Comparison of ENCODE assay signal across 27 mouse cellular contexts in genomic region chr13:95491327-95491726, GRCm38 (mm10). TPM values are rescaled to one million over a fixed set of nuclear protein-coding genes. Genes with fewer than 3 reads are reported as not detected.
DNase-seq lines count a peak whose midpoint lies in the region; ATAC-seq lines count a peak whose summit lies in the region.
"Had no signal": no experiment of that assay in that cellular context is flagged by ENCODE, and none has a peak within 500 bp of the region (broad histone marks: within the 10 kb centered on the region; RNA-seq: fewer than 3 reads in every experiment).

No protein-coding gene starts in this region.

- no peak overlapping the region for H3K4me3 ChIP-seq in kidney, embryonic 16.5 days (ENCODE audit: low read length)
- no peak overlapping the region for H3K4me3 ChIP-seq in liver, embryonic 16.5 days (ENCODE audit: low read depth, low read length)
- no peak overlapping the region for H3K4me3 ChIP-seq in liver, embryonic 12.5 days
- H3K4me3 ChIP-seq in stomach, embryonic 16.5 days (replicated peaks; ENCODE audit: low read length) = no peak overlapping the region
- no peak overlapping the region for H3K4me3 ChIP-seq in hindbrain, embryonic 13.5 days
- H3K4me3 ChIP-seq in limb, embryonic 10.5 days = no peak overlapping the region
- H3K4me3 ChIP-seq: embryonic facial prominence, embryonic 13.5 days; erythroblast, embryonic 14.5 days; forebrain, embryonic 12.5 days; heart, adult 2 months; heart, embryonic 13.5 days; neural tube, embryonic 12.5 days had no signal

- no peaks in the 10 kb centered on the region for H3K36me3 ChIP-seq in kidney, embryonic 16.5 days (ENCODE audit: insufficient read depth, low read length)
- no peaks in the 10 kb centered on the region for H3K36me3 ChIP-seq in liver, embryonic 16.5 days (ENCODE audit: control insufficient read depth, insufficient read depth)
- no peaks in the 10 kb centered on the region for H3K36me3 ChIP-seq in liver, embryonic 12.5 days
- no peaks in the 10 kb centered on the region for H3K36me3 ChIP-seq in stomach, embryonic 16.5 days (ENCODE audit: control insufficient read depth, insufficient read depth, low read length)
- no peaks in the 10 kb centered on the region for H3K36me3 ChIP-seq in hindbrain, embryonic 13.5 days
- no peaks in the 10 kb centered on the region for H3K36me3 ChIP-seq in limb, embryonic 10.5 days
- H3K36me3 ChIP-seq: embryonic facial prominence, embryonic 13.5 days; forebrain, embryonic 12.5 days; heart, embryonic 13.5 days; neural tube, embryonic 12.5 days had no signal

- peaks cover 7% of the 10 kb centered on the region for H3K4me1 ChIP-seq in kidney, embryonic 16.5 days (ENCODE audit: insufficient read depth, low read length)
- H3K4me1 ChIP-seq in liver, embryonic 16.5 days (ENCODE audit: control insufficient read depth, low read depth, low read length) = no peaks in the 10 kb centered on the region
- no peaks in the 10 kb centered on the region; the same call in 1 of the 2 replicates for H3K4me1 ChIP-seq in liver, embryonic 12.5 days
- peaks cover 11% of the 10 kb centered on the region; the same call in 1 of the 2 replicates for H3K4me1 ChIP-seq in stomach, embryonic 16.5 days (ENCODE audit: control insufficient read depth, insufficient read depth, low read length)
- H3K4me1 ChIP-seq in hindbrain, embryonic 13.5 days (replicated peaks) = no peaks in the 10 kb centered on the region
- H3K4me1 ChIP-seq in limb, embryonic 10.5 days = peaks cover 8% of the 10 kb centered on the region
- H3K4me1 ChIP-seq: forebrain, embryonic 12.5 days; neural tube, embryonic 12.5 days had no signal

- 73% methylated on average over 11 of the region's 11 CpGs for WGBS in kidney, embryonic 16.5 days
- WGBS in liver, embryonic 16.5 days (ENCODE audit: insufficient replicate concordance) = 62% methylated on average over 11 of the region's 11 CpGs
- 61% methylated on average over 11 of the region's 11 CpGs for WGBS in liver, embryonic 12.5 days (ENCODE audit: insufficient replicate concordance)
- 59% methylated on average over 11 of the region's 11 CpGs for WGBS in stomach, embryonic 16.5 days
- WGBS in hindbrain, embryonic 13.5 days = 62% methylated on average over 11 of the region's 11 CpGs
- WGBS in limb, embryonic 10.5 days = 86% methylated on average over 11 of the region's 11 CpGs

- no peaks in the 10 kb centered on the region for H3K9me3 ChIP-seq in kidney, embryonic 16.5 days (ENCODE audit: low read length)
- H3K9me3 ChIP-seq in liver, embryonic 16.5 days (replicated peaks; ENCODE audit: control insufficient read depth, low read length) = no peaks in the 10 kb centered on the region
- no peaks in the 10 kb centered on the region for H3K9me3 ChIP-seq in liver, embryonic 12.5 days (replicated peaks)
- H3K9me3 ChIP-seq in stomach, embryonic 16.5 days (replicated peaks; ENCODE audit: control insufficient read depth, low read length) = no peaks in the 10 kb centered on the region
- H3K9me3 ChIP-seq in hindbrain, embryonic 13.5 days = no peaks in the 10 kb centered on the region
- no peaks in the 10 kb centered on the region for H3K9me3 ChIP-seq in limb, embryonic 10.5 days (replicated peaks)
- H3K9me3 ChIP-seq: embryonic facial prominence, embryonic 13.5 days; forebrain, embryonic 12.5 days; heart, embryonic 13.5 days; neural tube, embryonic 12.5 days had no signal

- no peak for ATAC-seq in kidney, embryonic 16.5 days (ENCODE audit: low FRiP score, low TSS enrichment)
- ATAC-seq in liver, embryonic 16.5 days (ENCODE audit: low read depth) = peak; percentile 47; the same call in 1 of the 2 replicates
- no peak for ATAC-seq in liver, embryonic 12.5 days
- peak; percentile 61; the same call in 1 of the 2 replicates for ATAC-seq in stomach, embryonic 16.5 days (ENCODE audit: insufficient read depth, low FRiP score)
- no peak for ATAC-seq in hindbrain, embryonic 13.5 days (ENCODE audit: low FRiP score)
- ATAC-seq: activated CD4-positive, CD25-positive, alpha-beta regulatory T cell, adult 4 months had no signal

- H3K27me3 ChIP-seq in kidney, embryonic 16.5 days (ENCODE audit: insufficient read depth, low read length) = no peaks in the 10 kb centered on the region
- no peaks in the 10 kb centered on the region for H3K27me3 ChIP-seq in liver, embryonic 16.5 days (ENCODE audit: control insufficient read depth, insufficient read depth, low read depth, low read length)
- no peaks in the 10 kb centered on the region for H3K27me3 ChIP-seq in liver, embryonic 12.5 days (replicated peaks)
- H3K27me3 ChIP-seq in stomach, embryonic 16.5 days (ENCODE audit: control insufficient read depth, insufficient read depth, low read length) = no peaks in the 10 kb centered on the region
- H3K27me3 ChIP-seq in hindbrain, embryonic 13.5 days = no peaks in the 10 kb centered on the region
- no peaks in the 10 kb centered on the region for H3K27me3 ChIP-seq in limb, embryonic 10.5 days (ENCODE audit: low read depth, poor library complexity, severe bottlenecking)
- H3K27me3 ChIP-seq: embryonic facial prominence, embryonic 13.5 days; forebrain, embryonic 12.5 days; heart, embryonic 13.5 days; neural tube, embryonic 12.5 days had no signal

- H3K27ac ChIP-seq in kidney, embryonic 16.5 days (ENCODE audit: low read length) = no peak overlapping the region
- no peak overlapping the region for H3K27ac ChIP-seq in liver, embryonic 16.5 days (ENCODE audit: low read length)
- H3K27ac ChIP-seq in liver, embryonic 12.5 days = no peak overlapping the region
- peak overlapping the region; percentile 50; the same call in 1 of the 2 replicates for H3K27ac ChIP-seq in stomach, embryonic 16.5 days (ENCODE audit: low read length)
- no peak overlapping the region for H3K27ac ChIP-seq in hindbrain, embryonic 13.5 days
- H3K27ac ChIP-seq in limb, embryonic 10.5 days = no peak overlapping the region
- H3K27ac ChIP-seq: embryonic facial prominence, embryonic 13.5 days; forebrain, embryonic 12.5 days; heart, adult 2 months; heart, embryonic 13.5 days; neural tube, embryonic 12.5 days had no signal

- peak; percentile 24 for DNase-seq in kidney, adult 11 months
- DNase-seq in kidney, postnatal 14 days = peak; percentile 16
- DNase-seq in limb, embryonic 10.5 days (ENCODE audit: low spot score) = no peak
- DNase-seq: adrenal gland, adult 8-10 months; cerebellum, adult 11-12 months; cerebellum, postnatal 14 days; embryo, embryonic 11 days; gastrocnemius, postnatal 36 days; heart, adult 2 months; heart, postnatal 14 days; lung, adult 2 months; lung, postnatal 14 days; midbrain, embryonic 14.5 days; right cerebral cortex, postnatal 25 days had no signal

- H3K9ac ChIP-seq in kidney, embryonic 16.5 days (replicated peaks; ENCODE audit: low read length) = no peak overlapping the region
- no peak overlapping the region for H3K9ac ChIP-seq in liver, embryonic 16.5 days (ENCODE audit: low read depth, low read length)
- H3K9ac ChIP-seq in liver, embryonic 12.5 days = no peak overlapping the region
- H3K9ac ChIP-seq in stomach, embryonic 16.5 days (ENCODE audit: low read length) = no peak overlapping the region
- H3K9ac ChIP-seq in hindbrain, embryonic 13.5 days = no peak overlapping the region
- H3K9ac ChIP-seq: embryonic facial prominence, embryonic 13.5 days; forebrain, embryonic 12.5 days; heart, embryonic 13.5 days; neural tube, embryonic 12.5 days had no signal

- H3K4me2 ChIP-seq in kidney, embryonic 16.5 days (replicated peaks; ENCODE audit: low read depth, low read length) = no peak overlapping the region
- no peak overlapping the region for H3K4me2 ChIP-seq in liver, embryonic 16.5 days (ENCODE audit: low read depth, low read length)
- no peak overlapping the region for H3K4me2 ChIP-seq in liver, embryonic 12.5 days
- no peak overlapping the region for H3K4me2 ChIP-seq in stomach, embryonic 16.5 days (ENCODE audit: low read depth, low read length)
- H3K4me2 ChIP-seq in hindbrain, embryonic 13.5 days = no peak overlapping the region
- H3K4me2 ChIP-seq: embryonic facial prominence, embryonic 13.5 days; forebrain, embryonic 12.5 days; heart, embryonic 13.5 days; neural tube, embryonic 12.5 days had no signal

RNA-seq across cellular contexts. Expression of gene S100z, which starts 12.8 kb away (rescaled TPM):
- not detected in 2 replicates for polyA plus RNA-seq in kidney, embryonic 16.5 days (2015; fragmentation: Nextera tagmentation; extraction: Ambion mirVana)
- not detected in 2 replicates for polyA plus RNA-seq in liver, embryonic 16.5 days (2015; fragmentation: Nextera tagmentation; extraction: Ambion mirVana)
- not detected in 2 replicates for polyA plus RNA-seq in liver, embryonic 12.5 days (2016; fragmentation: Nextera tagmentation; extraction: Ambion mirVana)
- 0.40 TPM in 1 of 2 replicates, not detected in the other for polyA plus RNA-seq in stomach, embryonic 16.5 days (2015; fragmentation: Nextera tagmentation; extraction: Ambion mirVana)
- not detected in 2 replicates for polyA plus RNA-seq in hindbrain, embryonic 13.5 days (2015; fragmentation: Nextera tagmentation; extraction: Ambion mirVana)
- not detected in 2 replicates for polyA plus RNA-seq in limb, embryonic 10.5 days (2016; fragmentation: Nextera tagmentation; extraction: Ambion mirVana)
- polyA plus RNA-seq: activated CD4-positive, CD25-positive, alpha-beta regulatory T cell, adult 4 months; erythroblast, embryonic 14.5 days; heart, adult 2 months; heart, embryonic 13.5 days; hindbrain, embryonic 11.5 days; limb, embryonic 14.5 days; lung, adult 2 months; midbrain, embryonic 14.5 days; neural tube, embryonic 12.5 days had no signal

RNA-seq across cellular contexts. Expression of gene F2rl1, which starts 33.7 kb away (rescaled TPM):
- polyA plus RNA-seq in kidney, embryonic 16.5 days (2015; fragmentation: Nextera tagmentation; extraction: Ambion mirVana) = 11.1 and 11.6 TPM in 2 replicates
- polyA plus RNA-seq in liver, embryonic 16.5 days (2015; fragmentation: Nextera tagmentation; extraction: Ambion mirVana) = 0.58 and 0.68 TPM in 2 replicates
- 0.07 and 0.12 TPM in 2 replicates for polyA plus RNA-seq in liver, embryonic 12.5 days (2016; fragmentation: Nextera tagmentation; extraction: Ambion mirVana)
- polyA plus RNA-seq in stomach, embryonic 16.5 days (2015; fragmentation: Nextera tagmentation; extraction: Ambion mirVana) = 14.9 and 17.7 TPM in 2 replicates
- not detected in 2 replicates for polyA plus RNA-seq in hindbrain, embryonic 13.5 days (2015; fragmentation: Nextera tagmentation; extraction: Ambion mirVana)
- polyA plus RNA-seq in limb, embryonic 10.5 days (2016; fragmentation: Nextera tagmentation; extraction: Ambion mirVana) = not detected in 2 replicates
- polyA plus RNA-seq: erythroblast, embryonic 14.5 days had no signal

RNA-seq across cellular contexts. Expression of gene Crhbp, which starts 46.6 kb away (rescaled TPM):
- polyA plus RNA-seq in kidney, embryonic 16.5 days (2015; fragmentation: Nextera tagmentation; extraction: Ambion mirVana) = 0.09 and 0.17 TPM in 2 replicates
- 0.11 and 0.16 TPM in 2 replicates for polyA plus RNA-seq in liver, embryonic 16.5 days (2015; fragmentation: Nextera tagmentation; extraction: Ambion mirVana)
- not detected in 2 replicates for polyA plus RNA-seq in liver, embryonic 12.5 days (2016; fragmentation: Nextera tagmentation; extraction: Ambion mirVana)
- 0.22 and 0.35 TPM in 2 replicates for polyA plus RNA-seq in stomach, embryonic 16.5 days (2015; fragmentation: Nextera tagmentation; extraction: Ambion mirVana)
- 8.4 and 9.3 TPM in 2 replicates for polyA plus RNA-seq in hindbrain, embryonic 13.5 days (2015; fragmentation: Nextera tagmentation; extraction: Ambion mirVana)
- polyA plus RNA-seq in limb, embryonic 10.5 days (2016; fragmentation: Nextera tagmentation; extraction: Ambion mirVana) = 3.9 and 4.8 TPM in 2 replicates
- polyA plus RNA-seq: activated CD4-positive, CD25-positive, alpha-beta regulatory T cell, adult 4 months; erythroblast, embryonic 14.5 days; heart, adult 2 months; lung, adult 2 months had no signal

Comparison
In these comparisons a context has a peak if more than half of its experiments do, and no peak if none do; other contexts are left out.
1. ATAC-seq: peak in liver, embryonic 16.5 days (single experiment) and stomach, embryonic 16.5 days (single experiment); none in kidney, embryonic 16.5 days (single experiment), liver, embryonic 12.5 days (single experiment) and hindbrain, embryonic 13.5 days (single experiment).